In the genomic region with DNA sequence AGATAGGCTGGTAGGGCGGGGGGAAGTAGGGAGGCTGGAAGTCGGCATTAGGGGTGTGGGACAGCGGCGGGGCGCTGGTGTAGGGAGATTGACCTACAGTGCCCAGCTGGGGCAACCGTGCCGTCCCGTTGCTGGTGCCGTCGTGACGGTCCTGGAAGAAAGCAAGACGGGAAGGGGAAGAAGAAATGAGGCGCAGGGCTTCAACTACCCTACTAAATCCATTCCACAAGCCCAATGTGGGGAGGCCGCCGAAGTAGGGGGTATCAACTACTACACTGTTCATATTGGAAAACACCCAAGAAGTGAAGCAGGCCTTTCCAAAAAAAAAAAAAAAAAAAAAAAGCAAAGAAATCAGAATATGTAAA, we compare ENCODE assay signal across 10 mouse cellular contexts. TPM values are rescaled to one million over a fixed set of nuclear protein-coding genes. Genes with fewer than 3 reads are reported as not detected.
A peak's percentile ranks its signal among the peaks of the same experiment; 100 is the strongest.
DNase-seq lines count a peak whose midpoint lies in the region; ATAC-seq lines count a peak whose summit lies in the region.
"Had no signal": no experiment of that assay in that cellular context is flagged by ENCODE, and none has a peak within 500 bp of the region (broad histone marks: within the 10 kb centered on the region; RNA-seq: fewer than 3 reads in every experiment).

No protein-coding gene starts in this region.

- H3K4me1 ChIP-seq in heart, embryonic 12.5 days (replicated peaks): peaks cover 24% of the 10 kb centered on the region
- H3K4me1 ChIP-seq in hindbrain, embryonic 13.5 days (replicated peaks): peaks cover 27% of the 10 kb centered on the region
- H3K4me1 ChIP-seq in midbrain, embryonic 15.5 days: peaks cover 19% of the 10 kb centered on the region

- WGBS in heart, embryonic 12.5 days: 0% methylated on average over 14 of the region's 15 CpGs
- WGBS in hindbrain, embryonic 13.5 days: under 1% methylated on average over 15 of the region's 15 CpGs
- under 1% methylated on average over 15 of the region's 15 CpGs for WGBS in midbrain, embryonic 15.5 days

- H3K27ac ChIP-seq in heart, embryonic 12.5 days (ENCODE audit: poor library complexity, severe bottlenecking): no peak overlapping the region
- peak overlapping the region; percentile 97 for H3K27ac ChIP-seq in hindbrain, embryonic 13.5 days
- peak overlapping the region; percentile 63; the same call in 1 of the 2 replicates for H3K27ac ChIP-seq in midbrain, embryonic 15.5 days

- ATAC-seq in heart, embryonic 12.5 days (ENCODE audit: insufficient number of reproducible peaks, low FRiP score): no peak
- ATAC-seq in hindbrain, embryonic 13.5 days (ENCODE audit: low FRiP score): no peak; the same call in 1 of the 2 replicates
- ATAC-seq in midbrain, embryonic 15.5 days (replicated peaks): no peak

- H3K36me3 ChIP-seq in heart, embryonic 12.5 days: no peaks in the 10 kb centered on the region
- no peaks in the 10 kb centered on the region for H3K36me3 ChIP-seq in hindbrain, embryonic 13.5 days
- H3K36me3 ChIP-seq in midbrain, embryonic 15.5 days (replicated peaks): no peaks in the 10 kb centered on the region

- DNase-seq in heart, postnatal 4 days: no peak
- peak; percentile 27 for DNase-seq in NIH3T3 (ENCODE audit: low read depth)
- no peak for DNase-seq in layer of hippocampus, adult 8-10 months (ENCODE audit: low spot score in 2 of 2)
- no peak for DNase-seq in adrenal gland, postnatal 4 days (ENCODE audit: low spot score in 2 of 2)
- no peak for DNase-seq in lung, postnatal 4 days
- DNase-seq: lung, adult 18-20 months had no signal

- H3K27me3 ChIP-seq in heart, embryonic 12.5 days (replicated peaks): peaks cover 69% of the 10 kb centered on the region
- H3K27me3 ChIP-seq in hindbrain, embryonic 13.5 days: peaks cover 71% of the 10 kb centered on the region
- peaks cover 58% of the 10 kb centered on the region for H3K27me3 ChIP-seq in midbrain, embryonic 15.5 days (replicated peaks)

- H3K9ac ChIP-seq in heart, embryonic 12.5 days: no peak overlapping the region
- H3K9ac ChIP-seq in hindbrain, embryonic 13.5 days: peak overlapping the region; percentile 90
- H3K9ac ChIP-seq in midbrain, embryonic 15.5 days: peak overlapping the region; percentile 40

- H3K9me3 ChIP-seq in heart, embryonic 12.5 days (replicated peaks): no peaks in the 10 kb centered on the region
- H3K9me3 ChIP-seq in hindbrain, embryonic 13.5 days: no peaks in the 10 kb centered on the region
- no peaks in the 10 kb centered on the region for H3K9me3 ChIP-seq in midbrain, embryonic 15.5 days

- H3K4me2 ChIP-seq in heart, embryonic 12.5 days: peak overlapping the region; percentile 40
- H3K4me2 ChIP-seq in hindbrain, embryonic 13.5 days: peak overlapping the region; percentile 59
- H3K4me2 ChIP-seq in midbrain, embryonic 15.5 days: peak overlapping the region; percentile 54

- peak overlapping the region; percentile 21; the same call in 1 of the 2 replicates for H3K4me3 ChIP-seq in heart, embryonic 12.5 days
- H3K4me3 ChIP-seq in hindbrain, embryonic 13.5 days: peak overlapping the region; percentile 54
- H3K4me3 ChIP-seq in midbrain, embryonic 15.5 days: peak overlapping the region; percentile 43
- H3K4me3 ChIP-seq: erythroblast, embryonic 14.5 days had no signal

RNA-seq across cellular contexts. Expression of a gene that starts 9.6 kb away (rescaled TPM):
- 0.13 and 0.19 TPM in 2 replicates for polyA plus RNA-seq in heart, embryonic 12.5 days (2016; fragmentation: Nextera tagmentation; extraction: Ambion mirVana)
- total RNA-seq in heart, postnatal 4 days (2021): under 1 TPM in 1 of 2 experiments, not detected in 1; 0.27 TPM
- polyA plus RNA-seq in hindbrain, embryonic 13.5 days (2015; fragmentation: Nextera tagmentation; extraction: Ambion mirVana): 14.2 and 22.9 TPM in 2 replicates
- polyA plus RNA-seq in midbrain, embryonic 15.5 days (2015; fragmentation: Nextera tagmentation; extraction: Ambion mirVana): 4.1 and 5.5 TPM in 2 replicates
- under 1 TPM; 0.27 to 0.45 (median 0.30) TPM for total RNA-seq in layer of hippocampus, adult 8-10 months (2022)
- 1 to 10 TPM; 1.5 to 3.1 TPM for total RNA-seq in adrenal gland, postnatal 4 days (2021)
- polyA plus RNA-seq: erythroblast, embryonic 14.5 days had no signal
